Mouse (Mus musculus) granulocyte monocyte progenitor cell, adult 5-6 weeks (primary cell): ENCODE results near the gene Rps6ka5. TPM values are rescaled to one million over a fixed set of nuclear protein-coding genes. Genes with fewer than 3 reads are reported as not detected.

Source experiments
- ATAC-seq: replicated peaks from 2 replicates; pipeline ENCODE4 v1.8.0; 2016; ENCODE audit warnings: mild to moderate bottlenecking, moderate TSS enrichment, inconsistent platforms; ENCODE audit not compliant: poor library complexity, severe bottlenecking
- total RNA-seq, 2 experiments: library from RNA; stranded (forward) in 1 of 2; stranded (reverse) in 1 of 2; fragments of 200-712, 200-1000 nt in 1 of 2; fragments of >200 nt in 1 of 2; fragmentation: Nextera tagmentation in 1 of 2; gene quantifications; 2 replicates each; pipeline ENCODE4 v1.2.3; 2014 to 2017

The Rps6ka5 gene
- total RNA-seq, 2 experiments from 2014 or later = 24.8 to 34.5 TPM

DNA sequence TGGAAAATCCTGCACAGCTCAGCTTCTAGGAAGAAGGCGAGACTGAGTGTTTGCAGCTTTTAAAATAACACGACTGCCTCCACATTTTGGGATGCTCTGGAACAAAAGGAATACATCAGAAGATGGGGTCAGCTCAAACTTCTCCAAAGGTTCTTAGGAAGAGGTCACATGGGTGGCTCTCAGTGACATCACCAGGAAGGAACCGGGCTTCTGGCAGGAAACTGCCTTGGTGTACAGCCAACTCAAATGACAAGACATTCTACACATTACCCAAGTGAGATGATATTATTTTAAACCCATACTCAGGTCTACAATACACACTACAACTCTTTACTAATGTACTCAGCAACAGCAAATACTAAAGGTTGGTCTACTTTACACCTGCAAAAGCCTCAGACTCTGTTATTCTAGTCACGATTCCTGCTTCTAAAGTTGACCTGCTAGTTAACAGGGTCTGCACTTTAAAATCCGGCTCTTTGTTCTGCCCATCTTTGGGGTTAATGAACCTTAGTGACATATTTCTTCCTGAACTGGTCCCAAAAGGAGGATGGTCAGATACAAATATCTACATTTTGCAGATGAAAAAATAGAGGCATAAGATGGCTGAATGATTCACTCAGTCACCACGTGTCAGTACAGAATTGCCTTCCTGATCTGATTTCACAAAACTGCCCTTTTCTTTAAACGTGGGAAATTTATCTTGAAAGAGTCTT, 188.2 kb downstream of the Rps6ka5 start:
- peak; percentile 44 for ATAC-seq

DNA sequence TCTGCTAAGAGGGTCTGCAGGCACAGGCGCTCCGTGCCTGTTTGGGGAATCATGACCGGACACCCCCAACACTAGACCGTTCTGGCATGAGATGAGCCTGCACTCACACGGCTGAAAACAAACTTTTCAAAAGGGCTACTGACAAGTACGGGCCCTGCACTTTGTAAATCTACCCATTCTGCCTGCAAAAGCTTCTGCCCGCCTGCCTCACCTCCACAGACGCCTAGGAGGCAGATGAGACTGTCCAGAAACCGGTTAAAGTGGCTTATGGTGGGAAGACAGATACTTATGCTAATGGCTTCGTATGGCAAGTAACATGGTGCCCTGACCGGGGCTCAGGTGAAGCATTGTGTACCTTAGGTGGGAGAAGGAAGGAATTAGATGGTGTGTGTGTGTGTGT, 189.7 kb downstream of the Rps6ka5 start:
- no peak for ATAC-seq

DNA sequence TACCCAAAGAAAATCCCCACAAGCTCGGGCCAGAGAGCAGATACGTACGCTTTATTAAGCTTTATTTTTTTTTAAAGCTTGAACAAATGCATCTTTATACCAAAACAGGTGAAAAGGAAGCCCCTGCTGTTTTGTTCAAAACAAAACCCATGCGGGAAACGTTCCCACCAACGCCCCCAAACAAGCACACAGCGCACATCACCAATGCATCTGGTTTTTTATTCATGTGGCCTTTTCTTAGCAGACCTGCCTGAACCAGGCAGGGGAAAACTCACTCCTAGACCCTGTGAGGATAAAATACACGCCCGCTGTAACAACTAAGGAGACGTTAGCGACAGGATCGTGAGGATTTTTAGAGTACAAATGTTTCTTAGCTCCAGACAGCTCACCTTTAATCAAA, 191.8 kb downstream of the Rps6ka5 start:
- ATAC-seq = no peak

DNA sequence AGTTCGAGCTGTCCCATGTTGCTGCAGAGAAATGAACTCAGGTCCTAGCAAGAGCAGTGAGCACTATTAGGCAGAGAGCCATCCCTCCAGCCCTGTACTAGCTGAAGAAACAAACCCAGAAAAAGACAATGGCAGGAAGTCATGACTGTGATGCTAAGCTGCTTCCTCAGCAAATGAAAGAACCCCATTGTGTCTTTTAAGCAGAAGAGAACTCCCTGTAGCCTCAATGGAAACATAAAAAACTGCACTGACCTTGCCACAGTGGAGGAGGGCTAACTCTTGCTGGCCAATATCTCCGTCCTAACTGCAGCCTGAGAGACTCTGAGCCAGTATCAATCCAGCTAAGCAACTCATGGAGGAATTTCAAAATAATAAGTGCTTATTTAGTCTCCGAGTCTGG, 192.8 kb downstream of the Rps6ka5 start:
- ATAC-seq = no peak

DNA sequence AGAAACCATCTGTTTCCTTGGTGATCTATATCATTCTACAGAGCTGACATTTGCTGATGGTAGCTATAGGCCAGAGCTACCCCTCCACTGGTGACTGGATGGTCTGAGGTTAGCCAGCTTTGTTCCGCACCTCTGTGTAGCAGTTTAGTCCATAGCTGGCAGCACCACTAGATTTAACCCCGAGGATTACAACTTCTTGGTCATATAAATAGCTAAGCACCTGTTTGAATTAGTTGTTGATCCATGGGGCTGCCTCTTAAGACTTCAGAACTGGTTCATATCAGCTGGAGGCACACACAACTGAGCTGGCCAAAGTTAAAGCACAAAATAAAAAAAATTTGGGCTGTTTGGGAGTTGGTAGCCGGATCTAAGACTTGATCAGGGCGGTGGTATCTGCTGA, 193.6 kb downstream of the Rps6ka5 start:
- ATAC-seq = no peak

DNA sequence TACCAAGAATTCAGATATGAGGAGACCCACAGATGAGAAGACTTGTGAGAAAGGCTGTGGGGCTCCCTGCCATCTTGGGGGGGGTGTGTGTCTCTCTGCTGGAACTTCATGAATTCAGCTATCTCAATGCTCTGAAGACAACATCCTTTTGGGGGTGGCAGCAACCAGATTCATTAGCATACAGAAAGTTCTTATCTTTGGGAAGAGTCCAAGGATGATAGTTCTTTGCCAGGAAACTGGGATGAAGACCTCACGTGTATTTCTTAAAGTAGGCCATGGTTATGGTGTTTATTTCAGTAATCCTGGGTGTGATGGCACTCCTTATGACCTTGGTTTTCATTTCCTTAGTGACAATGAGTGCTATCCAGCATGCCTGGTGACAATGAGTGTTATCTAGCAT, 195.0 kb downstream of the Rps6ka5 start:
- no peak for ATAC-seq

DNA sequence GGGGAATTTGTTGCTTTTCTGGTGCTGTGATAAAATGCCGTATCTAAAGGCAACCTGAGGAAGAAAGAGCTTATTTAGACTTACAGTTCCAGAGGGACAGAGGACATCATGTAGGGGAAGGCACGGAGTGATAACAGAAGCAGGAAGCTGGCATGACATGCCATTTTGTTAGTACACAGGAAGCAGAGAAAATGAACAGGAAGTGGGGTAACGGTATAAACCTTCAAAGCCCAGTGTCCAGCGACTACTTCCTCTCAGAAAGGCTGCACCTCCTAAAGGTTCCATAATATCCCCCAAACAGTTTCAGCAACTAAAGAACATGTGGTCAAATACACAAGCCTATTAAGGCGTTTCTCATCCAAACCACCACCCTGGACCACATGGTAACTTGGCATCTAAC, 195.9 kb downstream of the Rps6ka5 start:
- ATAC-seq = peak; percentile 73

DNA sequence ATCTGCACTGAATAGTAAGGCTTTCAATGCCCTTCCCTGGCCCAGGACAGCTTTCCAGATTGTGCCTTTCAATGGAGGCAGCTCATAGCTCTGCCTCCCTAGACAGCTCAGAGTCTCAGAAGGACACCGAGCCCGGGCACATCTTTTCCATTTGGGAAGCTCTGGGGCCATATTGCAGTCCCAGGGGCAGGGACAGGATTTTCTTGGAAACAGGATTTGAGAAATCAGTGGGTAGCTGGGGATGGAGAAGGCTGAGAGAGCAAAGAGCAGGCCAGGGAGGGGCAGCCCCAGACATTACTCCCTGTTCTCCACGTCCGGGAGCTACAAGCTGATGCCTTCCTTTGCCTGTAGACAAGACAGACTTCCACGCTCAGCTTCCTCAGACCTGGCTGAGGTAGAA, 197.1 kb downstream of the Rps6ka5 start:
- no peak for ATAC-seq

DNA sequence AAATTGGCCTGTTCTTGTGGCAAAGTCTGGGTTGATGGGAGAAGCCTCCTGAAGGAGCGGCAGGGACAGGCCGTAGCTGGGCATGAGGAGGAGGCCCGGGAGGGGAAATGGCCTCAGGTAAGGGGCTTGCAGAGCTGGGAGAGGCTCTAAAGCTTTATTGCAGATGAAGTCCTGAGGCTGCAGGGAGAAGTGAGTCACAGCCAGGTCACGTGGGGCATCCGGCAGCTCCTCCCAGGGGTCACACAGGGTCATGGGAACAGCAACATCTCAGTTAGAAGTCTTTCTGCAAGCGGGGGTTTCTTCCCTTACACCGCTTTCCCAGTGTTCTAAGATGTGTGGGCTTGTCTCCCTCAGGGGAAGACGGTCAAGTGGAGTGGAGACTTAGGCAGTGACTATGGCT, 197.6 kb downstream of the Rps6ka5 start:
- peak; percentile 38 for ATAC-seq

DNA sequence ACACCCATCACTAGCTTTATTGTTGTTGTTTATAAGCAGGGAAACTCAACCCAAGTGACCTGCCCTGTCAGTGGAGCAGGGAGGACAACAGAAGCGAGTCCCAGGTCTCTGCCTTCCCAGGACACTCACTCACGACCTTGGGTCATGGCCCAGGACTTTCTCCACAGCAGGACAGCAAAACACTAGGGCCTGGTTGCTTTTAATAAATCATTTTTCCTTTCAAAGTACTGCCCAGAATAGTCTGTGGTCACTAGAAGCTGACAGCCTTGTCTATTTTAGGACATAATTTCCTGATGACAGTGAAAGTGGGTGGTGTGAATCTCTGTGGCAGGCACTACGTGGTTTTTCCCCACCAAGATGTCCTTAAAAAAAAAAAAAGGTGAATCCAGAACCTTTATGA, 198.5 kb downstream of the Rps6ka5 start:
- peak; percentile 17; the same call in 1 of the 2 replicates for ATAC-seq

DNA sequence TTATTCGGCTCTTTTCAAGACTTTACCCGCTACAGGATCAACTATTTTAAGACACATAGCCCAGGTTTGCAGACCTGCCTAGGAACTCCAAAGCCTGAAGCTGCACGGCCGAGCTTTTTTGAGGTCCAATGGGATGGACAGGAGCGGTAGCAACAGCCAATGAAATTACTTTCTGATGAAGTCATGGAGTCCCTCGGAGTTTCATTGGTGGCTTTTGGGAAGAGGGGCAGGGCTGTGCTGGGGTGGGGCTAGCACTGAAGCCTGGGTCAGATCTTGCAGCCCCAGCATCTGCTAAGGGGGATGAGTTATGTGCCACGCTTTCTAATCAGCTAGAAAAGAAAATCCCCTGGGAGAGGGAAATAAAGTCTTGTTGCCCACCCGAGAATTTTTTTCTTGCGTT, 199.0 kb downstream of the Rps6ka5 start:
- peak; percentile 72 for ATAC-seq

DNA sequence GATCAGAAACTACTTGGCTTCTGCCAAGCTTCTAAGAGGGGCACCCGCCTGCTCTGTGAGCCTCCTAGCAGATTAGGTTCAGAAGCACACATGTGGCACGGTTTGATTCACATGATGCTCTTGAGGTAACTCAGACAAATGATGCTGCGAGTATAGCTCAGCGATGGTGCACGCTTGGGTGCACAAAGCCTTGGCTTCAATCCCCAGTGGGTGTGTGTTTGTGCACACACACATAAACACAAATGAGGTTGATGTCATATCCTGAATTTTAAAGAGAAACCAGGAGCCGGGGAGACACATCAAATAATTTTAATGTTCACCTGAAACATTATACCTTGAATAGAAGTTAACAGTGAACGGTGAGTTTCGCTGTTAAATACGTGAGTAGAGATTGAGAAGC, 199.5 kb downstream of the Rps6ka5 start:
- ATAC-seq = no peak

DNA sequence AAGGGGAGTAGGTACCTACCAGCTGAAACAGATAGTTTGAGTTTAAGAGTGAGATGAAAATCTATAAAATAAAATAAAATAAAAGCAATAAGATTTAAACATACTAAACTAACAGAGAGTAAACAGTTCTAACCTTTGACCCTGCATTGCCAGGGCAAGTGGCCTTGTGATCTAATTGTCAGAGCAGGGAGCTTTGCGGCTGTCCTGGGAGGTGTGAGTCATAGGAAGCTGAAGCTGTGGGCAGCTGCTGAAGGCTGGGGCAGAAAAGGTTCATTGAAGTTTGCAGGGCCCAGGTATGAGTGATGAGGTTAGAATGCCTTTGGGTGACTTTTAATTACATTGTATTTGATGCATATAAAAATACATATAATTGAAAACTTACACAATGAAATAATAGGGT, 200.8 kb downstream of the Rps6ka5 start:
- ATAC-seq = no peak

DNA sequence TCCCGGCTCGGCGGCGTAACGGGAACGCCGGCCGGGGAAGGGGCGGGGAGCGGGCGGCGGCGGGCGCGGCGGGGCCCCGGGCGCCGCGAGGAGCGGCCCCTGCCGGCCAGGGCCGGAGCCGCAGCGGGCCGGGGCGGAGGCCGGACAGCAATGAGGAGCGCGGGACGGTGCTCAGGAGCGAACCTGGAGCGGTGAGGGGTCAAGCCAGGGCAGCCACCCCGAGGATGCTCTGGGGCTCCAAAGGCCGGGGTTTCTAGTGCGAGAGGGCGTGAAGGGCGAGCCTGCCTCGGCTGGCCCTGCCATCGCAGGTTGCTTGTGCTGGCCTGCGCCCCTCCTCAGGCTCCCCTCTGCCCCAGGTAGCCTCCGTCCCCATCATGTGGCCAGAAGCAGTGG, 206.0 kb downstream of the Rps6ka5 start, which contains the start of gene Ttc7b:
Gene Ttc7b, minus strand, starts transcription at position 33 of the 393 bp plus-strand sequence.
- peak; percentile 80 for ATAC-seq

DNA sequence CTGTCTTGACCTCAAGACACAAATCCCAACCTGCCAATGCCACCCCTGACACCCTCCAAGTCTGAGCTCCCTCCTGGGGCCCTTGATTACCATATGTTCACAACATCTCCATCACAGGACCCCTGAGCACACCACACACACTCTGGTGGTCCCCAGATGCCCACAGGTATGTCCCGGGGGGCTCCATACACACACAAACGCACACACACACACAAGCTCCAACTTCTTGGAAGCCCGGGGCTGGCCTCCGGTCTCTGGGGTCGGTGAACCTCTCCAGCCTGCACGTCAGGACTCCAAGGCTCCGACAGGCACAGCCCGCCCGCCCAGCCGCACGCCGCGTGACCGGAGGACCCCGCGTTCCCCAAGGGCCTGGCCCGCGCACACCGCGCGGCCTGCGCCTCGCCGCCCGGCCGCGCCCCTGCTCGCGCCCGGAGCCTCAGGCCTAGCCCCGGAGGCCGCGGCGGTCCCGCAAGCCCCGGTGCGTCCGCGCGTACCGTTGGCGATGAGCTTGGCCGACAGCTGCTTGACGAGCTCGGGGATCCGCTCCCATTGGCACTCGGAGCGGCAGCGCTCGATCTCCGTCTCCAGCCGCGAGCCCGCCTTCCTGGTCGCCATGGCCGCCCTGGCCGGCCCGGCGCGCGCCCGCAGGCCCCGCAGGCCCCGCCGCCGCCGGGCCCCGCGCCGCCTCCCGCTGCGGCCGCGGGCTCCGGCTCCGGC, 206.5 kb downstream of the Rps6ka5 start:
- peak; percentile 61 for ATAC-seq

DNA sequence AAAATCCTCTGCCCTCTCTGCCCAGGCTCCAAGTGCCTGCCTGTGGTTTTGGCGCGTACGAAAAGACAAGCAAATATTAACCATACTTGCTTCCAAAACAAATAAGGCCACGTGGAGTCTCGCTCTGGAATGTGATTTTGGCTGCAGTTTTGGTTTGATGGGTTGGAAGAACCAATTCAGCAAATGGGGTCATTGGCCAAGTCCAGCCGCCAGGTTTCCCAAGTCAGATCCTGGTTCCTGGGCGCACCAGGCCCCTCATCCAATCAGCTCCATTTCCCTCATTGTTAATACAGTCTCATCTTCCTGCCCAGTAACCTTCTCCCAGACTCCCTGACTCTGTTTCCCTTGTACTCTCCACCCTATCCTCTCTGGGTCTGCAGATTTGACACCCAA, 207.1 kb downstream of the Rps6ka5 start:
- 0 out of 2 replicates have a peak, but pooled peaks have one; percentile 1 for ATAC-seq

DNA sequence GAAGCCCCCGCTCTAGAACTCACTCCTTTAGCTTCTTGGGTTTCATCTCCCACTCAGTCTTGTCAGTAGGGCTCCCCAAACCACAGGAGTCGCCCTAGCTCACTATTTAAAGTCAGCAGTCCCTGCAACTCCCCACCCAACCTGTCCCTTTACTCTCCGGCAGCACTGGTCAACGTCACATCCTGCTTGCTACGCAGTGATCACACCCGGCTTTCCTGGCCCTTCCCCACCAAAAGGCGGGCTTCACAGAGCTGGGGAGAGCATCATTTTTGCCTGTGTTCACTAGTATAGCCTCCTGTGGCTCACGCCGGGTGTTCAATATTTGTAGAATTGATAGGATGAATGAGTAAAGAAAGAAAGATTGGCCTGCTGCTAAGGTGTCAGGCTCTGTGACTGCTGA, 209.4 kb downstream of the Rps6ka5 start:
- no peak for ATAC-seq

DNA sequence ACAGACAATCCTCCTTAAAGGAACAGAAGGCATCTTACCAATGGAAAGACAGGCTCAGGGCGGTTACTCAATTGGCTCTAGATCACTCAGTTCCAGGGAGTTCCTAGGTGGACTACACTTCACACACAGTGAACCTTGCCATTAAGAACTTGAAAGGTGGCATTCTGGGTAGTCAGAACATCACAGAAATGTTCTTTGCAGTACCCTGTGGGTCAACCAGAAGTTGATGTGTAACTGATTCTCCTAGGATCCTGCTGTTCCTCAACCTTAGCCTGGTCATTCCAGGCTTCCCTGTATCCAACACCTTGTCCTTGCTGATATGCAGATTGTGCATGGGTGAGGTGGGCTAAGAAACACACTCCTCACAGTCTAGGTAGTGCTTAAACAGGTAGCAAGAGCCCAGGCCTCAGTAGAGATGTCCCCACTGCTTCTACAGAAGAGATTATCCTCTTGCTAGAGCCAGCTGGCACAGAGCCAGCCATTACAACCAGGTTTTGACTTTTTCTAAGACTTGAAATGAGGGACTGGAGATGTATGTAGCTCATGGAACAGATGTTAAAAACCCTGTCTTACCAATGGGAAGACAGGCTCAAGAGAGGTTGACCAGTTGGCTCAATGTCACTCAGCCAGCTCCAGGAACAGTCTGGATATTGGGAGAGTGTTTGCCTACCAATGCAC, 210.5 kb downstream of the Rps6ka5 start:
- no peak for ATAC-seq

DNA sequence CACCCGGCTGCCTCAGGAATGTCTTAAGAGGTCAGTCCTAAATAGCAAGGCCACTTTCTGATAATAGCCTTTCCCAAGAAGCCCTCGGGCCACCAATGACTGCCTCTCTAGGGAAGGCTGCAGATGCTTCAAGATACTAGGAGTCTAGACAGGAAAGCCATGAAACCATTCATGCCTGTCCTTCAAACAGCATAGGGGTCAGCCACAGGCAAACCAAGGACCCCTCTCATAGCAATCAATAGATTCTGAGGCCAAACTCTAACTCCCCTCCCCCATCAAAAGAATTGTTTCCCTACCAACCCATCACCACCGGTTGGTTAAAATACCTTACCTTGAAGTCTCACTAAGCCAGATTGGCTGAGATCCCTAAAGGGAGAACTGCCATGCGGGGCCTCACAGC, 211.3 kb downstream of the Rps6ka5 start:
- no peak for ATAC-seq

DNA sequence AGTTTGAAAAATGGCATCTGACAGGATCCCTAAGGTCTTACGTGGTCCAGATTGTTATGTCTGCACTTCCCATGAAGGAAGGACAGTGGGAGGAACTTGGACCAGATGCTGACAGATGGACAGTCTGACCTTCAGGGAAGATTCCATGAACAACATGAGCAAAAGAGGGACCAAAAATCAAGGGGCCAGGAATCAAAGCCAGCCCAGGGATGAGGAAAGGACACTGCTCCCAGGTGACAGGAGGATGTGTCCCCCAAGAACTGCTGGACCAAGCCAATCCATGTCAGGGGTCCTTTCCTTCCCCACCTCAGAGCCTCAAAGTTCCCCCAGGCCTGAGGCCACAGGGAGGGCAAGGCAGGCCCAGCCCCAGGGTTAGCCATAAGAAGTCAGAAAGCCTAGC, 212.2 kb downstream of the Rps6ka5 start:
- no peak for ATAC-seq

DNA sequence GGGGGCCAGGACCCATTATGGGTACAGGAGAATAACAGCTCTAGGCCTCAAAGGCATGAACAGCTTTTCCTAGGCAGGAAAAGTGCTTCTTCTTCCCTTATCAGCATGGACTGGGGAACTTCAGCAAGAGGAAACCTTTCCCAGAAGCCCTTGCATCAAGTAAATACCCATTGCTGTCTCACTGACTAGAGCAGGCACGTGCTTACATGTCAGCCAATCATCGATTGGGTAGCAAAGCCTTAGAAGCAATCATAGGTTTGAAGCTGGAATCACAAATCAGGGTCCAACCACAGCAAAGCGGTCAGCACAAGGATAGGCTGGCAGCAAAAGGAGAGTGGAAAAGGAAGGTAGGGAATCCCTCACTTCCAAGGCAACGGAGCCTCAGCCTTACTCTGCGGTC, 213.7 kb downstream of the Rps6ka5 start:
- ATAC-seq = no peak
